Comparison of ENCODE assay signal across 9 mouse cellular contexts in genomic region chr4:155246691-155247105, GRCm38 (mm10). TPM values are rescaled to one million over a fixed set of nuclear protein-coding genes. Genes with fewer than 3 reads are reported as not detected.
A peak's percentile ranks its signal among the peaks of the same experiment; 100 is the strongest.
DNase-seq lines count a peak whose midpoint lies in the region; ATAC-seq and TF ChIP-seq lines count a peak whose summit lies in the region.
"Had no signal": no experiment of that assay in that cellular context is flagged by ENCODE, and none has a peak within 500 bp of the region (broad histone marks: within the 10 kb centered on the region; RNA-seq: fewer than 3 reads in every experiment).

No protein-coding gene starts in this region.

- no peak overlapping the region for H3K27ac ChIP-seq in liver, postnatal 0 days (ENCODE audit: low read depth)
- H3K27ac ChIP-seq: midbrain, embryonic 12.5 days had no signal

- peak; percentile 79 for DNase-seq in layer of hippocampus, adult 11-12 months (ENCODE audit: low spot score)
- no peak for DNase-seq in layer of hippocampus, adult 9-10 months (ENCODE audit: low spot score)
- peak; percentile 83 to 89 for DNase-seq in cerebellum, adult 18-20 months
- peak; percentile 37 to 61 for DNase-seq in gastrocnemius, postnatal 36 days
- peak; percentile 79 to 89 for DNase-seq in layer of hippocampus, postnatal 14 days (ENCODE audit: low spot score in 2 of 2)
- DNase-seq in right cerebral cortex, postnatal 10 days (ENCODE audit: low spot score in 2 of 2) = peak; percentile 88 to 92
- DNase-seq in thymus, postnatal 36 days = no peak
- DNase-seq in liver, postnatal 0 days = no peak

- peaks cover 26% of the 10 kb centered on the region for H3K4me1 ChIP-seq in liver, postnatal 0 days (ENCODE audit: insufficient read depth)

- 78% methylated on average over 12 of the region's 12 CpGs for WGBS in liver, postnatal 0 days (ENCODE audit: insufficient replicate concordance)

- no peak for TF ChIP-seq CTCF in liver, postnatal 0 days (IDR thresholded peaks at IDR 0.05; ENCODE audit: low read depth)

- no peaks in the 10 kb centered on the region for H3K27me3 ChIP-seq in liver, postnatal 0 days (ENCODE audit: insufficient read depth, low read length)
- H3K27me3 ChIP-seq: midbrain, embryonic 12.5 days had no signal

- TF ChIP-seq EP300 in liver, postnatal 0 days (IDR thresholded peaks at IDR 0.05; ENCODE audit: low read depth) = no peak

- intact Hi-C loops in gastrocnemius, postnatal 36 days (cut with DNase I) = loop anchor here (2.0 kb wide), 1 partner anchor 118 kb away; no protein-coding TSS in a partner anchor

- no peak overlapping the region for H3K4me2 ChIP-seq in liver, postnatal 0 days (ENCODE audit: low read depth, low read length)
- H3K4me2 ChIP-seq: midbrain, embryonic 12.5 days had no signal

- no peak for ATAC-seq in liver, postnatal 0 days

- no peaks in the 10 kb centered on the region for H3K36me3 ChIP-seq in liver, postnatal 0 days (replicated peaks; ENCODE audit: insufficient read depth, low read length)
- H3K36me3 ChIP-seq: midbrain, embryonic 12.5 days had no signal

- no peak overlapping the region for H3K9ac ChIP-seq in liver, postnatal 0 days (replicated peaks)
- H3K9ac ChIP-seq: midbrain, embryonic 12.5 days had no signal

- no peak overlapping the region for H3K4me3 ChIP-seq in liver, postnatal 0 days (ENCODE audit: low read depth, low read length)
- H3K4me3 ChIP-seq: midbrain, embryonic 12.5 days had no signal

- H3K9me3 ChIP-seq in liver, postnatal 0 days (ENCODE audit: low read length) = no peaks in the 10 kb centered on the region
- H3K9me3 ChIP-seq: midbrain, embryonic 12.5 days had no signal

RNA-seq across cellular contexts. Expression of gene Faap20, which starts 2.9 kb away (rescaled TPM):
- 1 to 10 TPM; 3.1 to 4.7 TPM for total RNA-seq in gastrocnemius, postnatal 36 days (2021)
- total RNA-seq in layer of hippocampus, postnatal 14 days (2021) = 10 to 100 TPM; 24.2 to 24.5 TPM
- 23.1 and 24.7 TPM in 2 replicates for polyA plus RNA-seq in liver, postnatal 0 days (2015; fragmentation: Nextera tagmentation; extraction: Ambion mirVana)

RNA-seq across cellular contexts. Expression of gene Ski, which starts 24.3 kb away (rescaled TPM):
- total RNA-seq in gastrocnemius, postnatal 36 days (2021) = 10 to 100 TPM; 28.7 to 30.2 TPM
- total RNA-seq in layer of hippocampus, postnatal 14 days (2021) = 100 to 1,000 TPM; 115 to 117 TPM
- polyA plus RNA-seq in liver, postnatal 0 days (2015; fragmentation: Nextera tagmentation; extraction: Ambion mirVana) = 3.5 and 3.7 TPM in 2 replicates

Comparison
In these comparisons a context has a peak if more than half of its experiments do, and no peak if none do; other contexts are left out.
1. DNase-seq: peak in layer of hippocampus, adult 11-12 months (single experiment), cerebellum, adult 18-20 months (2 of 2), gastrocnemius, postnatal 36 days (2 of 2), layer of hippocampus, postnatal 14 days (2 of 2) and right cerebral cortex, postnatal 10 days (2 of 2); none in layer of hippocampus, adult 9-10 months (single experiment), thymus, postnatal 36 days (0 of 2) and liver, postnatal 0 days (single experiment).
2. RNA of gene Faap20, which starts 2.9 kb away (total RNA-seq): 24.2 to 24.5 TPM in layer of hippocampus, postnatal 14 days; 3.1 to 4.7 TPM in gastrocnemius, postnatal 36 days; every median in the first group is over 4 times any median in the second.